Mouse (Mus musculus): Measurements from ENCODE around the gene Trim28.
"Not testable (repeated sequence)": the region's sequence is repeated elsewhere in the genome, so short reads cannot be mapped to it uniquely, and the experiment has no call there.

Gene Trim28

GRCm38 (mm10) chr7:13034148-13034977 lies 35.4 kb downstream of the Trim28 start, which contains the start of gene Chmp2a:
Chmp2a (minus strand) TSS chr7:13034807.
- DNase-seq (ENCODE audit: low read depth): peak; percentile 94

GRCm38 (mm10) chr7:13035211-13035855 lies 36.4 kb downstream of the Trim28 start:
- DNase-seq (ENCODE audit: low read depth): no peak

- DNase-seq (ENCODE audit: low read depth): no peak
Observed at GRCm38 (mm10) chr7:13036806-13037205, 37.9 kb downstream of the Trim28 start.

- no peak for DNase-seq (ENCODE audit: low read depth)
Observed at GRCm38 (mm10) chr7:13037366-13037765, 38.5 kb downstream of the Trim28 start.

- DNase-seq (ENCODE audit: low read depth): peak; percentile 98
Observed at GRCm38 (mm10) chr7:13037901-13038555, 39.1 kb downstream of the Trim28 start, which contains the start of gene Ube2m. Ube2m (minus strand) TSS chr7:13038275.

- DNase-seq (ENCODE audit: low read depth): no peak
Observed at GRCm38 (mm10) chr7:13038621-13039169, 39.8 kb downstream of the Trim28 start.

- DNase-seq (ENCODE audit: low read depth): no peak
Observed at GRCm38 (mm10) chr7:13039181-13039580, 40.3 kb downstream of the Trim28 start.

GRCm38 (mm10) chr7:13041256-13041655 lies 42.3 kb downstream of the Trim28 start:
- DNase-seq (ENCODE audit: low read depth): no peak

GRCm38 (mm10) chr7:13042511-13042910 lies 43.6 kb downstream of the Trim28 start:
- no peak for DNase-seq (ENCODE audit: low read depth)

- no peak for DNase-seq (ENCODE audit: low read depth)
Observed at GRCm38 (mm10) chr7:13043120-13043444, 44.2 kb downstream of the Trim28 start.

- DNase-seq (ENCODE audit: low read depth): no peak
Observed at GRCm38 (mm10) chr7:13043445-13044253, 44.7 kb downstream of the Trim28 start.

- DNase-seq (ENCODE audit: low read depth): no peak
Observed at GRCm38 (mm10) chr7:13044254-13044625, 45.3 kb downstream of the Trim28 start.

GRCm38 (mm10) chr7:13046084-13046483 lies 47.2 kb downstream of the Trim28 start:
- no peak for DNase-seq (ENCODE audit: low read depth)

- DNase-seq (ENCODE audit: low read depth): no peak
Observed at GRCm38 (mm10) chr7:13053001-13053400, 54.1 kb downstream of the Trim28 start.

GRCm38 (mm10) chr7:13053501-13053900 lies 54.6 kb downstream of the Trim28 start:
- DNase-seq (ENCODE audit: low read depth): no peak

GRCm38 (mm10) chr7:13053961-13054286 lies 55.0 kb downstream of the Trim28 start:
- no peak for DNase-seq (ENCODE audit: low read depth)

GRCm38 (mm10) chr7:13054287-13055010 lies 55.5 kb downstream of the Trim28 start, which contains the start of gene Mzf1:
Mzf1 (minus strand) TSS chr7:13054764.
- DNase-seq (ENCODE audit: low read depth): peak; percentile 83

- no peak for DNase-seq (ENCODE audit: low read depth)
Observed at GRCm38 (mm10) chr7:13056913-13057700, 58.2 kb downstream of the Trim28 start.

- DNase-seq (ENCODE audit: low read depth): no peak
Observed at GRCm38 (mm10) chr7:13059536-13059935, 60.6 kb downstream of the Trim28 start.

- not testable (repeated sequence) for DNase-seq (ENCODE audit: low read depth)
Observed at GRCm38 (mm10) chr7:13063399-13063798, 64.5 kb downstream of the Trim28 start.
